Mouse (Mus musculus) thymus, adult 2 months (tissue): ENCODE data around the gene Dgkh.

Experiments used
- CTCF ChIP-seq: fragments of 200-500 bp; IDR thresholded peaks from 2 replicates; pipeline ENCODE4 v1.5.1; 2012; ENCODE audit warnings: mild to moderate bottlenecking, control low read depth, low read length, moderate library complexity, borderline replicate concordance; ENCODE audit not compliant: control insufficient read depth, poor library complexity, insufficient read depth; ENCODE audit errors: extremely low read depth
- POLR2A ChIP-seq: fragments of 200-500 bp; IDR thresholded peaks from 2 replicates; pipeline ENCODE4 v1.6.1; 2012; ENCODE audit warnings: mild to moderate bottlenecking, low read length, control low read depth, moderate library complexity; ENCODE audit not compliant: control insufficient read depth, poor library complexity, insufficient read depth; ENCODE audit errors: extremely low read depth

DNA sequence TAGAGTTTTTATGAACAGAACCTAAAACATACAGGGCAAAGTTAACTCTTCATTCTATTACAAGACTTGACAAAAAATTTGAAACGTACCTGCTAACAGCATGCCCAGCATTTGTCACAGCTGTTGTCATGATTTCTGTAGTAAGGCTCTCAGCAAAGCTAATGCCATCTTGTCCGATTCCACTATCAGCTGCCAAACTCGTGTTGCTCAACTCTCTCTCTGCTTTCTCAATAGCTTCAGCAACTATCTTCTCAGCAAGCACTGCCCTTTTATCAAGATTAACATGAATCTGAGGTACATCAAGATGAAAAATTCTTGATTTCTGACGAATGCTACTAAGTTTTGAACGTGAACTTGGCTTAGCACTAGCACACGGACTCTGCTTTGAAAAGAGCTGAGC is 222.8 kb downstream of the Dgkh start:
- no peak for TF ChIP-seq CTCF
- TF ChIP-seq POLR2A, result no peak
